Mouse (Mus musculus) 416B (cell line): ENCODE data around the gene Osbpl11.
A peak's percentile ranks its signal among the peaks of the same experiment; 100 is the strongest.

Experiments
- DNase-seq: peaks from one replicate; pipeline ENCODE4 v3.0.0; 2011; ENCODE audit warnings: low read depth

Osbpl11 gene

GRCm38 (mm10) chr16:33244136-33244691, 59.3 kb downstream of the Osbpl11 start:
- peak; percentile 30 for DNase-seq

GRCm38 (mm10) chr16:33244933-33245470, 60.1 kb downstream of the Osbpl11 start:
- no peak for DNase-seq

- DNase-seq: no peak
Measured at GRCm38 (mm10) chr16:33246526-33246925, 61.7 kb downstream of the Osbpl11 start.

GRCm38 (mm10) chr16:33247006-33247405, 62.1 kb downstream of the Osbpl11 start:
- peak; percentile 80 for DNase-seq

DNA sequence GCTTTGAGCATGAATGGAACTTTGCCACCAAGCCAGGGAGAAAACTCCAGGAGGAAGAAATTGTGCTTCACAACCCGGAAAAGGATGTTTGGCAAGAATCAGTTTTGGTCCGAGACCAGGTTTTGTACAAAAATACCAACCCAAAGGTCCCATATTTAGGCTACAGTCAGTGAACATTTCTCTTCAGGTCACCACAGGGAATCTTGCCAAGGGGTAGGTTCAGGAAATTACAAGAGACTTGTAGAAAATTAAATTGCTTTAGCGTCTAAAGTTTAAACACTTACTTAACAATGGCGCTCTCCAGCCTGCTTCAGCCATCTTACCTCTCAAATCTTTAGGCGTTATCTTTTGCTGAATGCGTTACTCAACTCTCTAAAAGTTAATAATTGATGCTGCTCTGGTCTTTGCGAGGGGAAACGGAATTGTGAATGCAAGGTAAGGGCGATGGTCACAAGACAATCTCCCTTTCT, 65.8 kb downstream of the Osbpl11 start:
- peak; percentile 74 for DNase-seq

DNA sequence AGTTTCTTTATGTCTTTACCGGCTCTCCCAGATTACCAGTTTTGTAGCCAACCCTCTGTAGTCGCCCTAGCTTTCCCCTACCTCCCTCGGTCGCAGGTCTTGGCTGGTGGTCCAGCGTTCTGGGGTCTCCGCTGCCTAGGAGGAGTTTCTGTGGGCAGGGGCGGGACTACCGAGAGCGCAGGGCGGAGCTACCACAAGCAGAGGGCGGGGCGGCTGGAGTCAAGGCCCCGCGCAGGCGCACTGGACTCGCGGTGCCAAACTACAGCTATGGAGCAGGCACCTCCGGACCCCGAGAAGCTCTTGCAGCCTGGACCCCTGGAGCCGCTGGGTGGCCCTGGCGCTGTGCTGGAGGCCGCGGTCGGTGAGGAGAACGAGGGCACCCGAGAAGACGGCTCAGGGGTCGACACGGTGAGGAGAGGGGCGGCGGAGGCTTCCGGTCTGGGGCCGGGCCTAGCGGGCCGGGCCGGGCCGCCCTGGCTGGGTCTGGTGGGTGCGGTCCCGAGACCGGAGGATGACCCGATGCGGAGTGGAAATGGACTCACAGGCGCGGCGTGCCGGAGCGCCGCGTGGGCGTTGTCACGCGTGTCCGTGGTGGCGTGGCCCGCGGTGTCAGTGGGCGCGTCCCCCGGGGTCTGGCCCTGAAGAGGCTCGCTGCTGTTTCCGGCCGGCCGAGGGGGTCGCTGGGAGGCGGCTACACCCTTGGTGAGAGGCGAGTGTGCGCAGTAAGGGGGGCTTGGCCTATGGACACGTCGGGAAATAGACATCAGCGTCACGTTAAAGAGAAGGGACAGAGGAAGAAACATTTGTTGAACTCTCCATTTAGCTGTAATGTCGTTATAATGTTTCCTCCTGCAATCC, 66.6 kb downstream of the Osbpl11 start, which contains the start of gene Snx4:
Gene Snx4 (plus strand): TSS at position 249 of the 858 bp plus-strand sequence.
- DNase-seq: peak; percentile 91

DNA sequence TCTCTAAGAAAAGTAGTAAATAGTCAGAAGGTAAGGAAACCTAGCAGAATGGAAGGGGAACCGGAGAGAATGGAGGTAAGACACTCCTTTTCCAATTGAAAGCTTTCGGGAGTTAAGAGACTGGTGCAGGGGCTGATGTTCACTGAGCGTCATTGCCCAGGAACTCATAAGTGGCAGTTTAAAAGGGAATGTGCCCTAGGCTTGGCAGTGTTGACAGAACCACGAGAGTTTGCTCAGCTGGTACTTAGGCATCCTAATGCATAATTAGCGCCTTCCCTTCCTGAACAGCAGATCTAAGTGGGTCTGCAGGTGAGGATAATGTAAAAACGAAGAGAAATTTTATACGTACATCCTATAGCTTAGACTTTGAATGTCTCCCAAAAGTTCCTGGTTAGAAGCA, 70.7 kb downstream of the Osbpl11 start:
- DNase-seq: no peak

DNA sequence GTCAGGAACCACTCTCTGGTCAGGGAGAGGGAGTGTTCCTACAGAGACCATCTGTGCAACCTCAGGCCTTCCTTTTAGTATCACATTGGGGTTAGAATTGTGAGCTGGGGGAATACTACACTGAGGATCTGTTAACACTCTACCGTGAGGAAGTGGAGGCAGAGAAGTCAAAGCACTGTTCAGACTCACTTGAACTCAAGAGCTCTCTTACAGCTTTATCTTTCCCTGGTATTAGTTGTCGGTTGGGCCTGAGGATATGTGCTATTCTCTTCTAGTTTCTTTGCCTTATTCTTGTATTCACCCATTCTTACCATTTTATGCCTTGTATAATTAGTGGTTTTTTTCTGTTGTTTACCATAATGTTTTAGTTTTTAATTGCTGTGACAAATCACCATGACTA, 73.7 kb downstream of the Osbpl11 start:
- peak; percentile 41 for DNase-seq

DNA sequence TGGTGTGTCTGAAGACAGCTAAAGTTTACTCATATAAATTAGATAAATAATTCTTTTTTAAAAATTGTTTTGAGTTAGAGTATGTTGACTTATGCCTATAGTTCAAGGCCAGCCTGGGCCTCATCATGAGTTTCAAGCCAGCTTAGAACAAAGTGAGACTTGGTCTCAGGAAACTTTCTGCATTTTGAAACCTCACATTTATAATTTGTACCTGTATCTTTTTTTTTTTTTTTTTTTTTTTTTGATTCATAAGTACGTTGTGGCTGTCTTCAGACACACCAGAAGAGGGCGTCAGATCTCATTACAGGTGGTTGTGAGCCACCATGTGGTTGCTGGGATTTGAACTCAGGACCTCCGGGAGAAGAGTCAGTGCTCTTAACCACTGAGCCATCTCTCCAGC, 75.0 kb downstream of the Osbpl11 start:
- DNase-seq: no peak

DNA sequence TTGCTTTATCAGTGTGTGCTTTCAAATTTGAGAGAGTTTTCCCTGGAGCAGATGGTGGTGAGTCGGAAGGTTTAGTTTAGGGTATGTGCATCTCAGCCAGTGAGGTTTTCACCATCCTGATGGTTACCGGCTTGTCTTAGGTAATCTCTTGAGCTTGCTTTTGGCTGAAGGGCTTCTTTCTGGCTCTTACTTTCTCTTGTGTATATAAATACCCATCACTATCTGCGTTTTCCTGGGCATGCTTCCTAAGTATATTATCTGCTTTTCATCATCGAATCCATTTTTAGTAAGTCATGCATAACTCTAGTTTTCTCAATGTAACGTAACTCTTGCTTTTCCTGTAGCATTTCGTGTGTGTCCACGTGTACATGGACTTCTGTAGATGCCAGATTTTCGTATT, 76.0 kb downstream of the Osbpl11 start:
- DNase-seq: peak; percentile 58

GRCm38 (mm10) chr16:33261584-33262061, 76.8 kb downstream of the Osbpl11 start:
- DNase-seq: peak; percentile 98

DNA sequence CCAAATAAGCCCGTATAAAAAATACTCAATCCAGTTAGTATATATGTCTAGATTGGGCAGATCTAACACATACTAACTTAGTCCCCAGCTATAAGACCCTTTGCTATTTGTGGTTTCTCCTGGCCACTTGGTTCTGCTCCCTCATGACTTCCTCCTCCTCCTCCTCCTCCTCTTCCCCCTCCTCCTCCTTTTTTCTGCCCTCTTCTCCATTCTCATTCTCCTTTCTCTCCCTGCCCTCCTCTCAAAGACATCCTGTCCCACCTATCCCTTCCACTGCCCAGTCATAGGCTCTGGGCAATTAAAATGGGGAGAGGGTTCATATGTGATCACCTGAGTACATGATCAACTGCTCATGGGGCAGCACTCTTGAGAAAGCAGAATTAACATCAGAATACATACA, 77.2 kb downstream of the Osbpl11 start:
- DNase-seq: no peak

GRCm38 (mm10) chr16:33267616-33268253, 82.9 kb downstream of the Osbpl11 start:
- peak; percentile 66 for DNase-seq

GRCm38 (mm10) chr16:33271824-33272223, 87.0 kb downstream of the Osbpl11 start:
- no peak for DNase-seq

- peak; percentile 76 for DNase-seq
Measured at GRCm38 (mm10) chr16:33283079-33283478, 98.2 kb downstream of the Osbpl11 start.

DNA sequence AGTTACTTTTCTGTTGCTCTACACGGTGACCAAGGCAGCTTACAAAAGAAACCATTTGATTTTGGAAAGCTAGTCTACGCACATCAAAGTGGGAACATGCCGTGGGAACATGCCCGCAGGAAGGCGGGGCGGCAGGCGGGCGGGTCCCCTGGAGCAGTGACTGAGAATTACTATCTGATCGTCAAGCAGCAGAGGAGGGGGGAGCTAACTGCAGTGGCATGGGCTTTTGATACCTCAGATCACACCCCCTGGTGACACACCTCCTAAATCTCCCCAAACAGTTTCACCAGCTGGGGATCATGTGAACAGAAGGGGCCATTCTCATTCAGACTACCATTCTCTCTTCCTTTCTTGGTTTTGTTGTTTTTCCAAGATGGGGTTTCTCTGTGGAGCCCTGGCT, 103.7 kb downstream of the Osbpl11 start:
- no peak for DNase-seq

DNA sequence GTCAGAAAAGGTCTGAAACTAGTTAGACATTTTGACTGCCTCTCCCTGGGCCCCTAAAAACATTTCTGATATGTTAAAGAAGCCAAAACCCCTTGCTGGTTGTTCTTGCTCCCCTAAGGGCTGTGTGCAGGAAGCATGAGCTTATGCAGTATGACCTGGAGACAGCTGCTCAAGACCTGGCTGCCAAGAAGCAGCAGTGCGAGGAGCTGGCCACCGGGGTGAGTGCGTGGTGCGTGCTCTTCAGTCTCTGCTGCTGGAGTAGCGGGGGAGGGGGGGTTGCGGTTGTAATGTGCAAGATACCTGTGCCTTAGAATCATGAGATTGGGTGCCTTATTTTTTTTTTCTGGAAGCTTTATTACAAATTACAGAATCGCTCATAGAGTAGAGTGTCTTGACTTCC, 105.1 kb downstream of the Osbpl11 start:
- DNase-seq: no peak

DNA sequence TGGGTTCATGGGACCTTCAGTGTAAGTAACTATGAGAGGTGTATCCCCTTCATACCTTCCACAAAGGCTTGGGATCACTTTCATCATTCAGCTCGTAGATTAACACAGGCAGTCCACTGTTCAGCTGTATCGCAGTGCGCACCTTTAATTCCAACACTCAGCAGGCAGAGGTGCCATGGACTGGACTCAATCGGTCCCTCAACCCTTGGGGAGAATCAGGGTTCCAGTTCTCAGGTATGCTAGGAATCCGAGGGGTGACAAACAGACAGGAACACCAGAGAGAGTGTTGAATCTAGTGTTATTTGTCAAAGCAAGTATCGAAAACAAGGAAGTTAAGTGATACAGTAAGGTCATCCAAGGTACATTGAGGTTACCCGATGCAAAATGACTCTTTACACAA, 107.4 kb downstream of the Osbpl11 start:
- no peak for DNase-seq
